Mouse (Mus musculus): ENCODE measurements at regions not wholly inside any gene's neighbourhood (a gene's known extent, or its start where the extent isn't known, plus 50 kb on each side); places are given as distances from the start of the nearest gene placed in this dataset.

GRCm38 (mm10) chr1:163512008-163512407, 108.5 kb upstream of the Gorab start:
- Histone ChIP-seq H3K27me3 (replicated peaks; ENCODE audit: control insufficient read depth, insufficient read depth, low read length) (no peaks in the 10 kb centered on the region), H3K9ac (ENCODE audit: low read depth, low read length) (no peak overlapping the region), H3K27ac (ENCODE audit: low read length) (no peak overlapping the region), H3K4me2 (ENCODE audit: low read depth, low read length) (no peak overlapping the region), H3K4me3 (ENCODE audit: low read length) (no peak overlapping the region), H3K9me3 (ENCODE audit: control insufficient read depth, low read length) (no peaks in the 10 kb centered on the region), H3K36me3 (ENCODE audit: control insufficient read depth, insufficient read depth, low read length) (no peaks in the 10 kb centered on the region), H3K4me1 (ENCODE audit: control insufficient read depth, insufficient read depth, low read length) (no peaks in the 10 kb centered on the region)
- ATAC-seq = no peak
- 53% methylated on average over 1 of the region's 1 CpGs for WGBS

GRCm38 (mm10) chr1:163505035-163505434, 101.6 kb upstream of the Gorab start:
- H3K27me3 ChIP-seq (replicated peaks; ENCODE audit: control insufficient read depth, insufficient read depth, low read length) = no peaks in the 10 kb centered on the region
- H3K4me1 ChIP-seq (ENCODE audit: control insufficient read depth, insufficient read depth, low read length) = no peaks in the 10 kb centered on the region
- H3K9me3 ChIP-seq (ENCODE audit: control insufficient read depth, low read length) = no peaks in the 10 kb centered on the region
- WGBS = 70% methylated on average over 7 of the region's 7 CpGs
- no peak for ATAC-seq
- H3K27ac ChIP-seq (ENCODE audit: low read length) = no peak overlapping the region
- H3K4me3 ChIP-seq (ENCODE audit: low read length) = no peak overlapping the region
- no peak overlapping the region for H3K9ac ChIP-seq (ENCODE audit: low read depth, low read length)
- H3K36me3 ChIP-seq (ENCODE audit: control insufficient read depth, insufficient read depth, low read length) = no peaks in the 10 kb centered on the region
- H3K4me2 ChIP-seq (ENCODE audit: low read depth, low read length) = no peak overlapping the region

DNA sequence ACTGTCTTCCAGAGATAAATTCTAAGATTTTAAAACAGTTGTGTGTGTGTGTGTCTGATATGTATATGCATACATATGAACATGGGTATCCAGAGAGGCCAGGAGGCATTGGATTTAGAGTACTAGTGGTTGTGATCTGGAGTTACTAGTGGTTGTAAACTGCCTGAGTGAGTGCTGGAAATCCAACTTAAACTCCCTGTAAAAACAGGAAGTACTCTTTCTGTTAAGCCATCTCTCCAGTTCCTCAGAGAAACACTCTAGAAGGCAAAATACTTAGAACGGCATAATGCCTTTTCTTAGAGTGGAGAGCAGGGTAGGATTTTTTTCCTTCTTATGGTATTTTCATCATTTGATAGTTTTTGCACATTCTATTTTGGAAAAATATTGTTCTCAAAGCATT, 99.1 kb upstream of the Gorab start:
- Histone ChIP-seq H3K9me3 (ENCODE audit: control insufficient read depth, low read length) (no peaks in the 10 kb centered on the region), H3K4me1 (ENCODE audit: control insufficient read depth, insufficient read depth, low read length) (no peaks in the 10 kb centered on the region), H3K9ac (ENCODE audit: low read depth, low read length) (no peak overlapping the region), H3K36me3 (ENCODE audit: control insufficient read depth, insufficient read depth, low read length) (no peaks in the 10 kb centered on the region), H3K4me3 (ENCODE audit: low read length) (no peak overlapping the region), H3K27me3 (replicated peaks; ENCODE audit: control insufficient read depth, insufficient read depth, low read length) (no peaks in the 10 kb centered on the region), H3K27ac (ENCODE audit: low read length) (no peak overlapping the region), H3K4me2 (ENCODE audit: low read depth, low read length) (no peak overlapping the region)
- ATAC-seq = no peak
- WGBS = 83% methylated on average over 1 of the region's 1 CpGs

- no peaks in the 10 kb centered on the region for H3K27me3 ChIP-seq (replicated peaks; ENCODE audit: control insufficient read depth, insufficient read depth, low read length)
- no peak overlapping the region for H3K9ac ChIP-seq (ENCODE audit: low read depth, low read length)
- no peaks in the 10 kb centered on the region for H3K9me3 ChIP-seq (ENCODE audit: control insufficient read depth, low read length)
- no peak overlapping the region for H3K4me3 ChIP-seq (ENCODE audit: low read length)
- no peak overlapping the region for H3K27ac ChIP-seq (ENCODE audit: low read length)
- ATAC-seq = no peak
- WGBS = 83% methylated on average over 5 of the region's 5 CpGs
- H3K4me2 ChIP-seq (ENCODE audit: low read depth, low read length) = no peak overlapping the region
- H3K4me1 ChIP-seq (ENCODE audit: control insufficient read depth, insufficient read depth, low read length) = no peaks in the 10 kb centered on the region
- no peaks in the 10 kb centered on the region for H3K36me3 ChIP-seq (ENCODE audit: control insufficient read depth, insufficient read depth, low read length)
Measured at GRCm38 (mm10) chr1:163498398-163498958, 95.0 kb upstream of the Gorab start.

DNA sequence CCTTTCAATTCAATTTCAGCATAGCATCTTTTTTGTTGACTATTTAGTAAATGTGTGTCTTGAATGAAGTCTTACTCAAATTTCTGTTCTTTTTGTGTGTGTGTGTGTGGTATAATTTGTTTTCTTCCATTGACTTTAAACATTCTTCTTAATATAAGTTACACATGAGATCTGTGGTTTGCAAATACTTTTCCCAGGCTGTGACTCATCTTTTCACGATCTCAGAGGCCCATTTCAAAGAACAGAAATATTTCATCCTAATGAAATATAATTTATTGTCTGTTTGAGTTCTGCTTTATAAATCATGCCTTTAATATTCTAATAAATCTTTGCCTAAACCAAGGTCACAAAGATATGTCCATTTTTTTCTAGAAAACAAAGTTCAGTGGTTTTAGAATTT, 92.9 kb upstream of the Gorab start:
- no peak overlapping the region for H3K27ac ChIP-seq (ENCODE audit: low read length)
- H3K4me3 ChIP-seq (ENCODE audit: low read length) = no peak overlapping the region
- H3K9ac ChIP-seq (ENCODE audit: low read depth, low read length) = no peak overlapping the region
- ATAC-seq = no peak
- no peaks in the 10 kb centered on the region for H3K27me3 ChIP-seq (replicated peaks; ENCODE audit: control insufficient read depth, insufficient read depth, low read length)
- H3K4me2 ChIP-seq (ENCODE audit: low read depth, low read length) = no peak overlapping the region
- no peaks in the 10 kb centered on the region for H3K9me3 ChIP-seq (ENCODE audit: control insufficient read depth, low read length)
- H3K36me3 ChIP-seq (ENCODE audit: control insufficient read depth, insufficient read depth, low read length) = no peaks in the 10 kb centered on the region
- no peaks in the 10 kb centered on the region for H3K4me1 ChIP-seq (ENCODE audit: control insufficient read depth, insufficient read depth, low read length)
- 54% methylated on average over 1 of the region's 1 CpGs for WGBS

GRCm38 (mm10) chr1:163488532-163488931, 85.1 kb upstream of the Gorab start:
- Histone ChIP-seq H3K36me3 (ENCODE audit: control insufficient read depth, insufficient read depth, low read length) (no peaks in the 10 kb centered on the region), H3K4me2 (ENCODE audit: low read depth, low read length) (no peak overlapping the region), H3K9ac (ENCODE audit: low read depth, low read length) (no peak overlapping the region), H3K27ac (ENCODE audit: low read length) (no peak overlapping the region), H3K9me3 (ENCODE audit: control insufficient read depth, low read length) (no peaks in the 10 kb centered on the region), H3K4me1 (ENCODE audit: control insufficient read depth, insufficient read depth, low read length) (no peaks in the 10 kb centered on the region), H3K4me3 (ENCODE audit: low read length) (no peak overlapping the region), H3K27me3 (replicated peaks; ENCODE audit: control insufficient read depth, insufficient read depth, low read length) (no peaks in the 10 kb centered on the region)
- 61% methylated on average over 6 of the region's 6 CpGs for WGBS
- no peak for ATAC-seq

DNA sequence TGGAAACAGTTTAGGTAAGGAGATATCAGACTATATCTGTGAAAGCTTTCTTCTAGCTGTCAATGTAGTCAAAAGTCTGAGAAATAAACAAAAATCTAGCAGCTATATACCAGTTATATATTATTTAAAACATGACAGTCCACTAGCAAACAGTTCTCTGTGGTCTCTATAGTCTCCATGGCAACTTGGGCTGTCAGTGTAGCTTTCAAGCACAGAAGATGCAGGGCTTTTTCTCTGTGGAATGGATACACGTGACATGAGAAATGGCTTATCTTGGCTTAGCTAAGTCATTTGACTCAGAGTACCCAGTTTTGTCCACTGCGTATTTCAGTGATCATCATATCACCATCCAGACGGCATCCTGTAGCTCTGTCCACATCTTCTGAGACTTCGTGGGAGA, 84.6 kb upstream of the Gorab start:
- no peak for ATAC-seq
- no peaks in the 10 kb centered on the region for H3K36me3 ChIP-seq (ENCODE audit: control insufficient read depth, insufficient read depth, low read length)
- H3K27ac ChIP-seq (ENCODE audit: low read length) = no peak overlapping the region
- no peak overlapping the region for H3K4me2 ChIP-seq (ENCODE audit: low read depth, low read length)
- no peaks in the 10 kb centered on the region for H3K4me1 ChIP-seq (ENCODE audit: control insufficient read depth, insufficient read depth, low read length)
- H3K27me3 ChIP-seq (replicated peaks; ENCODE audit: control insufficient read depth, insufficient read depth, low read length) = no peaks in the 10 kb centered on the region
- H3K9ac ChIP-seq (ENCODE audit: low read depth, low read length) = no peak overlapping the region
- no peaks in the 10 kb centered on the region for H3K9me3 ChIP-seq (ENCODE audit: control insufficient read depth, low read length)
- WGBS = 72% methylated on average over 4 of the region's 4 CpGs
- H3K4me3 ChIP-seq (ENCODE audit: low read length) = no peak overlapping the region

DNA sequence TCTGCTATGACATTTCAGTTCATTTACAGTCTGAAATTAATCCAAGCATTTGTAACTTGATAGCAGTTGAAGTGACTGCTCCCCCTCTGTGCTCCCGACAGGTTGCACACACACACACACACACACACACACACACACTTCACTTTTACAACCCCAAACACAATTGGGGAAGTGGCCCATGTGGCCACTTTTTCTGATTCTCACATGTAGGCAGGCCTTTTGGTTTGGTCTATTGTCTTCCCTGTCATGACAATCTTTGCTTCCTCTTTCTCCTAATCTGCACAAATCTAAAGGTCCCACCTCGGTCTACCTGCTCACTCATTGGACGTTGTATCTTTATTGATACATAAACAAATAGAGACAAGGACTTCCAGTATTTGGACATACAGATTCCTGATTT, 79.6 kb upstream of the Gorab start:
- no peak overlapping the region for H3K4me3 ChIP-seq (ENCODE audit: low read length)
- H3K27me3 ChIP-seq (replicated peaks; ENCODE audit: control insufficient read depth, insufficient read depth, low read length) = no peaks in the 10 kb centered on the region
- no peak overlapping the region for H3K27ac ChIP-seq (ENCODE audit: low read length)
- no peaks in the 10 kb centered on the region for H3K9me3 ChIP-seq (ENCODE audit: control insufficient read depth, low read length)
- H3K9ac ChIP-seq (ENCODE audit: low read depth, low read length) = no peak overlapping the region
- no peak overlapping the region for H3K4me2 ChIP-seq (ENCODE audit: low read depth, low read length)
- ATAC-seq = no peak
- H3K4me1 ChIP-seq (ENCODE audit: control insufficient read depth, insufficient read depth, low read length) = no peaks in the 10 kb centered on the region
- H3K36me3 ChIP-seq (ENCODE audit: control insufficient read depth, insufficient read depth, low read length) = no peaks in the 10 kb centered on the region
- WGBS = 76% methylated on average over 3 of the region's 3 CpGs

DNA sequence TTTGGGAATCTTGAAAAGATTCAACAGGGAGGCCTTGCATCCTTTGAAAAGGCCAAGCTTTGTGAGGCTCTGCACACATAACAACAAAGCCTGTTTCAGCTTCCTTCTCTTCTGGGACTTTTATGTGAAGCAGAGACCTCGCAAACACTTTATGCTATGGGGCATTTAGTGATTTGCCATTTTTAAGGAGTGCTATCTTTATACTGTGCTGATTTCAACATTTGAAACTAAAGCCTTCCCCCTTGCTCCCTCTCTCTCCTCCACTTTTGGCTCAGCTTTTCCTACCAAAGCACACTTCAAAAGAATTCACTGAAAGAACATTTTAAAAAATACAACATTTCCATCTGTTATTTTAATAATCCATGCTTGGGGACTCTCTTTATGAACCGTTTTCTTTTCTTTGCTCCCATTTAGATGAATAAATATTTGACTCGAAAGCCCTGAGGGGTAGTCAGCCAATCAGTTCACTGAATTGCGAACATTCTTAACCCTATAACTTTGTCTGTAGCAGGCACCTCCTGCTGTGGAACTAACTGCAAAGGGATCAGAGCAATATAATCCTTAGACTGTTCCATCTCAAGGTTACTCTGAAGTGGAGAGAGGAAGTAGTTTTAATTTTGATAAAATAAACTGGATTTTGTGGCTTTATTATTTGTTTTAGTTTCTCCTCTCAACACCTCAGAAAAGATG, 74.2 kb upstream of the Gorab start:
- WGBS = 67% methylated on average over 4 of the region's 4 CpGs

DNA sequence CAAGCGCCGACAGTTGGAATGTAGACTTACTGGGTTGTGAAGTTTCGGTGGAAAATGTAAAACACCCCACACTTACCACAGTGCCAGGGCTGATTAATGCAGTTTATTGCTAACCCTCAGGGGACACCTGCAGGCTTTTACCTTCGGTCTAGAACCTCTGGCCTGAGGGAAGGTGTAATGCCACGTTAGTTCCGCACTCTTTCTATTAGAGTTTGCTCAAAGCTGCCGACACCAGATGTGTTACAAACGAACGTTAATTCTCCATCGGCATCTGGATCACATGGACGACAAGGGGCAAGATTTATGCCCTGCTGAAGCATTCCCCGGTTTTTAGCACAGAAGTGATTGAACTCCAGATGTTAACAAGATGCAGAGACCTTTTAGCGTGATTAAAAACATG, 57.7 kb upstream of the Gorab start:
- no peak for ATAC-seq
- Histone ChIP-seq H3K9ac (ENCODE audit: low read depth, low read length) (no peak overlapping the region), H3K27me3 (replicated peaks; ENCODE audit: control insufficient read depth, insufficient read depth, low read length) (no peaks in the 10 kb centered on the region), H3K4me2 (ENCODE audit: low read depth, low read length) (no peak overlapping the region), H3K36me3 (ENCODE audit: control insufficient read depth, insufficient read depth, low read length) (no peaks in the 10 kb centered on the region), H3K9me3 (ENCODE audit: control insufficient read depth, low read length) (no peaks in the 10 kb centered on the region), H3K4me3 (ENCODE audit: low read length) (no peak overlapping the region), H3K4me1 (ENCODE audit: control insufficient read depth, insufficient read depth, low read length) (no peaks in the 10 kb centered on the region), H3K27ac (ENCODE audit: low read length) (no peak overlapping the region)
- WGBS = 76% methylated on average over 13 of the region's 13 CpGs

More for the DNA sequence above, 74.2 kb upstream of the Gorab start:
- no peak for ATAC-seq
- Histone ChIP-seq H3K9me3 (ENCODE audit: control insufficient read depth, low read length) (no peaks in the 10 kb centered on the region), H3K27ac (ENCODE audit: low read length) (no peak overlapping the region), H3K4me1 (ENCODE audit: control insufficient read depth, insufficient read depth, low read length) (no peaks in the 10 kb centered on the region), H3K4me2 (ENCODE audit: low read depth, low read length) (no peak overlapping the region), H3K9ac (ENCODE audit: low read depth, low read length) (no peak overlapping the region), H3K27me3 (replicated peaks; ENCODE audit: control insufficient read depth, insufficient read depth, low read length) (no peaks in the 10 kb centered on the region), H3K4me3 (ENCODE audit: low read length) (no peak overlapping the region), H3K36me3 (ENCODE audit: control insufficient read depth, insufficient read depth, low read length) (no peaks in the 10 kb centered on the region)
